Mouse (Mus musculus): ENCODE measurements around the gene Atp5j2. TPM values are rescaled to one million over a fixed set of nuclear protein-coding genes. Genes with fewer than 3 reads are reported as not detected.

The Atp5j2 gene
- polyA plus RNA-seq, 1 experiment: not detected

DNA sequence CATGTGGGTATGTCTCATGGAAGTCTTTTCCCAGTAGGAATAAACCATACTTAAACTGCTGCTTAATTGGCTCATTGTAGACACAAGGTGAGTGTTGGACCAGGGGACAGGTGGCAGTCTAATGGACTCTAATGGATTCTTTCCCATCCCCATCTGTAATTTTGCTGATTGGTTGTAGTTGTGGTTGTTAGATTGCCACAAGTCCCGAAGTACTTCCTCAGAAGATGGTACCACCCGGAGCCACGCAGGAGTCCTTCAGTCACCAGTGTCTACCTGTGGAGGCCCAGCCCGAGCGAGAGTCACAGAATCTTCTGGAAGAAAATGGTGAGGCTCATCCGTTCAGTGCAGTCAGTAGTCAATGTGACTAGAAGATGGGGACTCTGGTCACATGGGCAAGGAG lies 15.5 kb upstream of the Atp5j2 start:
- Histone ChIP-seq H3K4me3 (ENCODE audit: insufficient read depth, low read depth, low read length) (no peak overlapping the region), H3K4me1 (ENCODE audit: control insufficient read depth, insufficient read depth, low read length) (peaks cover 10% of the 10 kb centered on the region), H3K27ac (ENCODE audit: insufficient read depth, low read depth, low read length) (no peak overlapping the region)
- 96% methylated on average over 6 of the region's 6 CpGs for WGBS
- no peak for TF ChIP-seq CTCF (IDR thresholded peaks at IDR 0.05; ENCODE audit: insufficient read depth, low read depth, low read length)
- TF ChIP-seq POLR2A (IDR thresholded peaks at IDR 0.05; ENCODE audit: insufficient read depth, low read depth, low read length): no peak

DNA sequence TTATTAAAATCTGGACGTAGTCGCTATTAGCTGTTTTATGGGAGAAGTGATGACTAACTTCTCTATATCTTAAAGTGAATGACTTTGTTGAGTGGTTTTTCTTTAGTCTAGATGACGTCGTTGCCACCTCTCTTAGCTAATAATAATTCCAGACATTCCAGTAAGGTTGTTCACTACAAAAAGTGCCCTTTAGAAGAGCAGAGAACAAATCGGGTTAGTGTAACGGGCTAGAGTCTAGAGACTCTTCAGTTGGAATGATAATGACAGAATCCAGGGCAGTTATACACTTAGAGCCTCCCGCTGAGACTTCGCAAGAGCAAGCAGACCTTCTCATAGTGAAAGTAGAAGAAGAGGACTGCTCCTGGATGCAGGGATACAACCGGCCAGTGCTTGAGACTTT lies 13.2 kb upstream of the Atp5j2 start:
- Histone ChIP-seq H3K4me3 (ENCODE audit: insufficient read depth, low read depth, low read length) (peak overlapping the region; percentile 34), H3K27ac (ENCODE audit: insufficient read depth, low read depth, low read length) (no peak overlapping the region), H3K4me1 (ENCODE audit: control insufficient read depth, insufficient read depth, low read length) (peaks cover 14% of the 10 kb centered on the region)
- WGBS: 15% methylated on average over 9 of the region's 9 CpGs
- TF ChIP-seq CTCF (IDR thresholded peaks at IDR 0.05; ENCODE audit: insufficient read depth, low read depth, low read length) (no peak), POLR2A (IDR thresholded peaks at IDR 0.05; ENCODE audit: insufficient read depth, low read depth, low read length) (no peak)

GRCm38 (mm10) chr5:145203936-145204691 lies 12.3 kb upstream of the Atp5j2 start, which contains the start of gene Zkscan5:
Zkscan5 (plus strand) TSS chr5:145204562.
- Histone ChIP-seq H3K4me3 (ENCODE audit: insufficient read depth, low read depth, low read length) (peak within 1 kb of the TSS; percentile 88), H3K27ac (ENCODE audit: insufficient read depth, low read depth, low read length) (peak within 1 kb of the TSS; percentile 98), H3K4me1 (ENCODE audit: control insufficient read depth, insufficient read depth, low read length) (peaks cover 14% of the 10 kb centered on the region)
- TF ChIP-seq CTCF (IDR thresholded peaks at IDR 0.05; ENCODE audit: insufficient read depth, low read depth, low read length) (no peak), POLR2A (IDR thresholded peaks at IDR 0.05; ENCODE audit: insufficient read depth, low read depth, low read length) (peak; percentile 65; the same call in 1 of the 2 replicates)
- under 1% methylated on average over 22 of the region's 22 CpGs for WGBS

GRCm38 (mm10) chr5:145202446-145202845 lies 10.6 kb upstream of the Atp5j2 start:
- no peak overlapping the region for H3K27ac ChIP-seq (ENCODE audit: insufficient read depth, low read depth, low read length)
- no peak overlapping the region for H3K4me3 ChIP-seq (ENCODE audit: insufficient read depth, low read depth, low read length)
- 47% methylated on average over 3 of the region's 3 CpGs for WGBS
- TF ChIP-seq CTCF (IDR thresholded peaks at IDR 0.05; ENCODE audit: insufficient read depth, low read depth, low read length): no peak
- TF ChIP-seq POLR2A (IDR thresholded peaks at IDR 0.05; ENCODE audit: insufficient read depth, low read depth, low read length): no peak
- H3K4me1 ChIP-seq (ENCODE audit: control insufficient read depth, insufficient read depth, low read length): peaks cover 14% of the 10 kb centered on the region

- H3K27ac ChIP-seq (ENCODE audit: insufficient read depth, low read depth, low read length): peak within 1 kb of the TSS; percentile 77
- H3K4me1 ChIP-seq (ENCODE audit: control insufficient read depth, insufficient read depth, low read length): peaks cover 14% of the 10 kb centered on the region
- WGBS: 2% methylated on average over 37 of the region's 37 CpGs
- peak within 1 kb of the TSS; percentile 83 for H3K4me3 ChIP-seq (ENCODE audit: insufficient read depth, low read depth, low read length)
- peak; percentile 35; the same call in 1 of the 2 replicates for TF ChIP-seq POLR2A (IDR thresholded peaks at IDR 0.05; ENCODE audit: insufficient read depth, low read depth, low read length)
- no peak for TF ChIP-seq CTCF (IDR thresholded peaks at IDR 0.05; ENCODE audit: insufficient read depth, low read depth, low read length)
These were observed 9.6 kb upstream of the Atp5j2 start, which contains the start of gene Zkscan14 for GRCm38 (mm10) chr5:145201321-145201991. Zkscan14 (minus strand) TSS chr5:145201868.

GRCm38 (mm10) chr5:145200387-145200786 lies 8.5 kb upstream of the Atp5j2 start:
- no peak overlapping the region for H3K4me3 ChIP-seq (ENCODE audit: insufficient read depth, low read depth, low read length)
- H3K4me1 ChIP-seq (ENCODE audit: control insufficient read depth, insufficient read depth, low read length): peaks cover 11% of the 10 kb centered on the region
- TF ChIP-seq CTCF (IDR thresholded peaks at IDR 0.05; ENCODE audit: insufficient read depth, low read depth, low read length) (no peak), POLR2A (IDR thresholded peaks at IDR 0.05; ENCODE audit: insufficient read depth, low read depth, low read length) (no peak)
- 75% methylated on average over 7 of the region's 7 CpGs for WGBS
- no peak overlapping the region for H3K27ac ChIP-seq (ENCODE audit: insufficient read depth, low read depth, low read length)

DNA sequence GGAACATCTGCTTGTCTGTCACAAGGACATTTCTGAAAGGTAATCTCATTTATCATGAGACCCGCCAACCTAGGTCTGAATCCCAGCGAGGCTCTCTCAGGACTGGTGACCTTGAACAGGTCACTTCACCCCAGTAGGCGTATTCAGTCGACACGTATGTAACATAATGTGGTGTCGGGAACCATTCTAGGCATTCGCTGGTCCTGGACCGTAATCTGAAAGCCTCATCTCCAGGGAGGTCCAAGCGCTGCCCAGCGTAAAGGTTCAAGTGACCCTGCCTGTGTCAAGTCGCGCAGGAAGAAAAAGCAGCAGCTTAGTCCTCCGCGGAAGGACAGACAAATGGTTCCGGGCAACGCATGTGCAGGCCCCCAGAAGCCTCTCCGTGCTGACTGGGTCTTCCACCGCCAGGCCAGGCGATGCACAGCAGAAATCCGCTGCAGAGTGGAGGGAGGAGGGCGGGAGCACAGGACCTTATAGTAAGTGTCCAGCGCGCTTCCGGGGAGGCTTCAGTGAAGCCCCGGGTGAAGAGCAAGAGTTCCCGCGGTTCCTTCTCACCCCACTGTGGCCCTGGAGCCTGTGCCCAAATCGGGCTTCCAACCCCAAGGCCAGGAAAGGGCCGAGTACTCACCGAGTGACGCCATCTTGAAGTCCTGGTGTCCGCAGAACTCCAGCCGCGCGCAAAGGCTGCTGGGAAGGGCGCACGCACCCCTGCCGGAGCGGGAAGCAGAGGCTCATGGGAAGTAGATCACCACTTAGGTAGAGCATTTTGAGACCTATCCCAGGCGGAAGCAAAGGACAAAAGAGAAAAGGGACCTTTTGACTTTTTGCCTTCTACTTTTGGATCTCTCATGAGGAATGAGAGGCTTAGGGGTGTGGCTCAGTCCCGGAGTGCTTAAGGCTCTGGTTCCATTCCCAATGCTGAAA lies 725 bp downstream of the Atp5j2 start:
- Histone ChIP-seq H3K4me3 (ENCODE audit: insufficient read depth, low read depth, low read length) (peak overlapping the region; percentile 97), H3K4me1 (ENCODE audit: control insufficient read depth, insufficient read depth, low read length) (peaks cover 9% of the 10 kb centered on the region), H3K27ac (ENCODE audit: insufficient read depth, low read depth, low read length) (peak overlapping the region; percentile 89)
- WGBS: under 1% methylated on average over 41 of the region's 41 CpGs
- TF ChIP-seq POLR2A (IDR thresholded peaks at IDR 0.05; ENCODE audit: insufficient read depth, low read depth, low read length): peak; percentile 71
- TF ChIP-seq CTCF (IDR thresholded peaks at IDR 0.05; ENCODE audit: insufficient read depth, low read depth, low read length): no peak

DNA sequence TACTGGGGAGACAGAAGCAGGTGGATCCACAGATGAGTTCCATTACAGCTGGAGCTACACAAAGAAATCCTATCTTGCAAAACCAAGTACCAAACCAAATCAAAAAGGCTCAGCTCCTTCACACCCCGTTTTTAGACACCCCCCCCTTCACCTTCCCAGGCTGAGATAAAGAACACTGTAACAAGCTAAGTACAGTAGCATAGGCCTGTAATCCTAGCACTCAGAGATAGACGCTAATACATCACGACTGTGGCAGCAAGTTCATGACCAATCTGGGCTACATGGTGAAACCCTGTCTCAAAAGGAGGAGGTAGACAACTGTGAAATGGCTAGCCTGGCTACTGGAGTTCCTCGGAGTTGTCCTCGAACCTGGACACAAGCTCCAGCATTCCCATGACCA lies 1.5 kb downstream of the Atp5j2 start:
- no peak for TF ChIP-seq CTCF (IDR thresholded peaks at IDR 0.05; ENCODE audit: insufficient read depth, low read depth, low read length)
- TF ChIP-seq POLR2A (IDR thresholded peaks at IDR 0.05; ENCODE audit: insufficient read depth, low read depth, low read length): no peak
- 23% methylated on average over 5 of the region's 5 CpGs for WGBS
- H3K27ac ChIP-seq (ENCODE audit: insufficient read depth, low read depth, low read length): peak overlapping the region; percentile 89
- H3K4me1 ChIP-seq (ENCODE audit: control insufficient read depth, insufficient read depth, low read length): peaks cover 9% of the 10 kb centered on the region
- peak overlapping the region; percentile 97 for H3K4me3 ChIP-seq (ENCODE audit: insufficient read depth, low read depth, low read length)

Measured in olfactory bulb, adult 2 months (tissue).